Mouse (Mus musculus) yolk sac, embryonic 10.5 days (tissue): ENCODE measurements around the gene Olfr1188.
"Not testable (repeated sequence)": the region's sequence is repeated elsewhere in the genome, so short reads cannot be mapped to it uniquely, and the experiment has no call there.

Experiments
- DNase-seq: peaks from one replicate; pipeline ENCODE4 v3.0.0-alpha.2; 2017; ENCODE audit warnings: low spot score

Olfr1188 gene

GRCm38 (mm10) chr2:88556635-88557034, at the start of gene Olfr1188:
Gene Olfr1188, plus strand, starts transcription at chr2:88556935.
- DNase-seq: no peak

- no peak for DNase-seq
Observed at GRCm38 (mm10) chr2:88518251-88518650, 38.5 kb upstream of the Olfr1188 start, which contains the start of gene Olfr1186. Gene Olfr1186, plus strand, starts transcription at chr2:88518551.

DNA sequence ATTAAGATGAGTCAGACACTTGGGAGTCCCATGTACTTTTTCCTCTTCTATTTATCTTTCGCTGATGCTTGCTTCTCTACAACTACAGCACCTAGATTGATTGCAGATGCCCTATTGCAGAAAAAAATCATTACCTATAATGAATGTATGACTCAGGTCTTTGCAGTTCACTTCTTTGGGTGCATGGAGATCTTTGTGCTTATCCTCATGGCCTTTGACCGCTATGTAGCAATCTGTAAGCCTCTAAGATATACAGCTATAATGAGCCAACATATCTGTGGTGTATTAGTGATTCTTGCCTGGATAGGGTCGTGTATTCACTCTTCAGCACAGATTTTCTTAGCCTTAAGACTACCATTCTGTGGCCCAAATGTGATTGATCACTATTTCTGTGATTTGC, 31.0 kb upstream of the Olfr1188 start:
- DNase-seq: no peak

- DNase-seq: not testable (repeated sequence)
Observed at GRCm38 (mm10) chr2:88572696-88573095, 16.0 kb downstream of the Olfr1188 start.

DNA sequence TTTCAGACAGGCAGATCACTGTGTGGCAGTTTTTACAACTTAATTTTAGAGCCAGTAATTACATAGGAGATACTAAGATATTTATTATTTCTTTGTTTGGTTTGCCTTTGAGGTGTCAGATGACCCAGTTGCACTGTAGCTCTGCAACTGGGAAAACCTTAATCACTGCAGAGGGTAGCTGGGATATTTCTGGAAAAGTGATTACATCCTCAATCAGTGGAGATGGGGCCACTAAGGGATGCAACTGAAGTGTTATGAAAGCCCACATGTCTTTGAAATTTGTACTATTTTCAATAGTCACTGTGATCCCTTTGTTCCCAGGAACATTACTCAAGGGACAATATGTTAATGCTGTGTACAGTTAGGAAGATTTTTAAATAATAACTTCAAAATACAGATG, 29.4 kb downstream of the Olfr1188 start, which contains the start of gene Olfr1189:
Gene Olfr1189, plus strand, starts transcription at position 301 of the 400 bp plus-strand sequence.
- DNase-seq: no peak
